Mouse (Mus musculus) megakaryocyte, embryonic 14.5 days (primary cell): ENCODE data around the gene Gimap3.

Experiments
- FLI1 ChIP-seq: IDR thresholded peaks from 2 replicates; pipeline ENCODE4 v1.6.1; 2012; ENCODE audit warnings: low read length, inconsistent platforms, mixed read lengths
- GATA1 ChIP-seq: IDR thresholded peaks from 3 replicates; pipeline ENCODE4 v1.6.1; 2012; ENCODE audit warnings: mixed read lengths, low read length, inconsistent platforms, borderline replicate concordance

GRCm38 (mm10) chr6:48801897-48802296 is 31.2 kb upstream of the Gimap3 start:
- TF ChIP-seq FLI1 (no peak), GATA1 (no peak)
